Mouse (Mus musculus) embryo, embryonic 10.5 days (tissue): ENCODE data around the gene Prune2.
A peak's percentile ranks its signal among the peaks of the same experiment; 100 is the strongest.

Experiments
- DNase-seq: peaks from one replicate; pipeline ENCODE4 v3.0.0-alpha.2; 2015; ENCODE audit warnings: low spot score

Prune2 gene

DNA sequence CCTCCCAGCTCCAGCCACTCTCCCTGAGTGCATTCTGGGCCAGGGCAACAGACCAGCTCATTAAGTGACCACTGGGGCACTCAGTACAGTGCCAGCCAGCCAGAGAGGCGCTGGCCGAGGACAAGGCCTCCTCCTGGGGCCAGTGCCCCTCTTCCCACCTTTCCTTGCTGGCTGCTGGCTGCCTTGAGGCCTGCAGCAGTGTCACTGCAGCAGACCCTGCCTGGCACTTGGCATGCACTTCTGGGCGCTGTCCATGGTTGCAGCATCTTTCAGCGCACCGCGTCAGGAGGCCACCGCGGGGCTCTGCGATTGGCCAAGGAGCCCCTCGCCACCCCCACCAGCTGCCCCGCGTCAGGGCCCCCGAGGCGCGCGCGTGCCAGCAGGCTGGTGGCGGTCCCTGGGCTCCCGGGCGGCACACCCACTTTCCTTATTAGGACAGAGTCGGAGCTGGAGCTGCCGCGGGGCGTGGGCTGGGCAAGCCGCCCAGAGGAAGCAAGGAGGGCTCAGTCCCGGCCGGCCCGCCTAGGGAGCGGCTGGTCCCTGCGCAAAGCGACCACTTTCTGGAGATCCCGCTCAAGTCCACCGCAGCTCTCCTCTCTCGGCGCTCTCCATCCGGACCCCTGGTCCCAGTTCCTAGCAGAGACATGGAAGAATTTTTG, at the start of gene Prune2:
TSS of gene Prune2 (plus strand) at position 506 of the 659 bp plus-strand sequence.
- peak; percentile 83 for DNase-seq

DNA sequence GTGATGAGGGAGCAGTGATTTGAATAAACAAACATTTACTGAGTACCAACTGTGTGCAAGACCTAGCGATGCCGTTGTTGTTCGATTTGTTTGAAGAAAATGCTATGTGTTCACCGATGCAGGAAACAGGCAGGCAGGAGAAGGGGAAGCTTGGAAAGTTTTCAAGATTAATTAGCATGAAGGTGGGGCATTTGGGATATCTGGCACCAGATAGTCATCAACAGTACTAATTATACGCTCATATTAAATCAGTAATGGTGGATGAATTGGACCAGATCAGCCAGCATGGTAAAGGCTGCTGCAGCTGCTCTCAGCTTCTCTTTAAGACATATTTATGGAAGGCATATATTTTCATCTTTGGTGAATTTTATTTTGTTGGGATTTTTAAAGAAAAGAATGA, 44.4 kb upstream of the Prune2 start:
- no peak for DNase-seq

DNA sequence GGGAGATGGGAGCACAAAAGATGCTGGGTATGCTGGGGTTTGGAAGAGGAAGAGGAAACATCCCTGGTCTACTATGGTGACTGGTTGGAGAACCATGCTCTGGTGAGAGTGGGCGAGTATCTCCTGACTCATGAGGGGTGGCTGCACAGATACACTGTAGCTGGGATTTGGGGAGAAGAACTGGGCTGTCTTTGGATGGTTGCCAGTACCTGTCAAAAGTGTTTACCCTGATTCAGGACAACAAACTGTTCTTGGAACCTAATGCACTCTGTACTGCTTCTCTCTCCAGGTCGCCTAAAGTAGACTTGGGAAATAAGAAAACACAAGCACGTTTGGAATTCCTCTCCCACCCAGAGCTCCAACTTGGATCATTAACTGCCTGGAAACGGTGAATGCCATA, 31.4 kb upstream of the Prune2 start:
- no peak for DNase-seq

DNA sequence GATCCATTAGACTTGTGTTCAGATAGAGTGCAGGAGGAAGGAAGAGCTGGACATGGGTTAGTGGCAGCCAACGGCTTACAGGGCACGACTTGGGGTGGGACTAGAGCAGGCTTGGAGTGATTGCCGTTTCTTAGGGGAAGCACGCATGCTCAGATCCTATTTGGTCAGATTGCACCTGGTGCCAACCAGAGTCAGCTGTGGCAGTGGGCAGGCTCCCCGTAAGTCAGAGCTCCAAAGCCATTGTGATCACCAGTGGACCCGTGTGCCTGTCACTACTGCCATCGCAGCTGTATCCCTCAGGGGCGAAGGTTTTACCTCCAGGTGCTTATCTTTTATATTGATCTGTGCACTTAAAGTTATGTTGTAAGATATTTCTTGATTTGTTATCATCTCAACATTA, 21.3 kb upstream of the Prune2 start:
- no peak for DNase-seq

DNA sequence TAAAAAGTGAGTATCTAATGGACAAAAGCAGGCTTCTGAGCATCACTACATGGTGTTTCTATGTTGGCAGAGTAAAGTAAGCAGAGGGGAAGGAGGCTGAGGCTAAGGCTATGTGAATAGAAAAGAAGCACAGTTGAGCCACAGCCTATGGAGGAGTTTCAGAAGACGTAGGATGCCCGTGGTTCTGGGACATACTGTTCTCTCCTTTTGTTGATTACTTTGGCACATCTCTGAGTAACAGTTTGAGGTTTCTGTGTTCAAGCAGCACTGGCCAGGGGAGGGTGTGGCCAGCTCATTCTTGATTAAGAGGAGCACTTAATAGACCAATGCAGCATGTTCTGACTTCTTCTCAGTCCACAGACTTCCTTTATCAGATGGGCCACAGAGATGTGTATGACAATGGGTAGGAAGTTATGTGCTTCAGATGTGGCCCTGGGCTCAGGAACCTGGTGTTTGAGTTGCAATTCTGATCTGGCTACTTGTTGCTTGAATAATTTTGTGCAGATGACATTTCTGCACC, 7.1 kb upstream of the Prune2 start:
- DNase-seq = no peak

DNA sequence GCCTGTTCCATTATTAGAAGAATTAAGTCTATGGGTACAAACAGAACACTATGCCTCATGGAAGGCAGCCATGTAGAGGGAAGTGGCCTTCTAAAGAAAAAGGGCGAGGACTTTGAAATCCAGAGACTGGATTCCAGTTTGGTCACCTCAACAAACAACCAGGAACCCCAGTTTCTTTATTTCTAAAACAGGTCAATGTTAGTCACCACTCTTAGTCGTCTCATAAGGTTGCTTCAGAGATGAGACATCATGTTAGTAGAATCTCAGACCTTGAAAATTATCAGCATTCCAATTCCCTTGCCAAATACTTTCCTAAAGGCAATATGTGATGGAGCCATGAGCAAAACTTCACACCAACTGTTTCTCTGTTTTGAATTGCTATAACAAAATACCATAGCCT, 6.6 kb upstream of the Prune2 start:
- no peak for DNase-seq

DNA sequence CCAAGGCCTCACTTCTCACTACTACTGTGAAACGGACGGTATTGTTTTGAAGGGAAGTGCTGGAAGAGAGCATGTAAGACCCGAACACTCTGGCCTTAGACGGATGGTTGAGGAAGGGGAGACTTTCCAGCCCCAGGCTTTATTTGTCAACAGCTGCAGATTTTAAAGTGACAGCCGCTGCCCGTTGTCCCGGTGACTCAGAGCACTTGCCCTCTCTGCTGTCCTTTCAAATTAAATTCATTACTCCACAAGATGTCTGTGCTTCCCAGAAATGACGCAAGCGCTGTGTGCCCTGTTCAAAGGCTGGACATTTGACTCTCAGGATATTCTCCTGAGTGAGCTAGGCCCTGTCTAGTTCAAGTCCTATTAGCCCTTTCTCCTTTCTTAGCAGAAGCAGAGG, 5.9 kb upstream of the Prune2 start:
- no peak for DNase-seq

DNA sequence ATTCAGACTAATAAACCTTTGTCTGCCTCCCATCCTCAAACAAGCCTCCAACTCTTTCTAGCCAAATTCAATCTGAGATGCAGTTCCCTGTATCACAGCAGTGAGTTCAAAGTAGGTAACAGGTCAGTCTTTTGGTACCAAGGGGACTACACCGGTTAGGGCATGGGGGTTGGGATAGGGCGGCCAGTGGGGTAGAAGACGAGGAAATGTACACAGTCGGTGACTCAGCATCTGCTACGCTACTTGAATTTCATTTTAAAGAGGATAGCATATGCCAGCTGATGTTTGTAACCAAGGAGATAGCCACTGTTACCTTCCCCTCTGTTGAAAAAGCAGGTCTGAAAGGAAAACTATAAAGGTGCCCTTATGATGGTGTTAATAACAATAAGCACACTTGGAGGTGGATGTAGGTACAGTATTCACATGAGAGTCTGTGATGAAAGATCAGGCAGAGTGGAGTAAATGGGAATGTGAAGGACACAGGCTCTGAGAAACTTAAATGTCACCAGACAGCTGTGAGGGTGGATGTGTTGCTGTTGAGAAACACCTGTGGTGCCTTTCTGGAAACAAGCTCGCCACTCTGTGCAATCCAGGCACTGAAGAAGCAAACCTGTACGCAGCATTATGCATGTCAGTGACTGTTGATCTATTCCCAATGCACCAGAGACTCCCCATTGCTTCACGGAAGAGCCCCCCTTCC, 5.1 kb upstream of the Prune2 start:
- no peak for DNase-seq

DNA sequence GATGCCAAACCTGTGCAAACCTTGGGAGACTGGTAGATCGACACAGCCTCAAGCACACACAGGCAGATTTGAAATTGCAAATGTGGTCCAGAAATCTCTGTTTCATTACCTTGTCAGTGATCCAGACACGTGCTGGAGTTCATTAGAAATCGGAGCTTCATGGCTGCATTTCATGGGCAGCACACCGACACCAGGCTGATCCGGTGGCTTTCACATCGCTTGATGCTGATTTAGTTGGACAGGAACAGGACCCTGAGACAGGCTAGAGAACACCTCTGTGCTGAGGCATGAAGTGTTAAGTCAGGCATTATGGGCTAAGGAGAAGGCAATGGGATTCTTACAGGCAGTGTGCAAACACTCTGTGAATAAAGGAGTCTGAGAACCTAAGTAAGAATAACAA, 1.2 kb upstream of the Prune2 start:
- no peak for DNase-seq

DNA sequence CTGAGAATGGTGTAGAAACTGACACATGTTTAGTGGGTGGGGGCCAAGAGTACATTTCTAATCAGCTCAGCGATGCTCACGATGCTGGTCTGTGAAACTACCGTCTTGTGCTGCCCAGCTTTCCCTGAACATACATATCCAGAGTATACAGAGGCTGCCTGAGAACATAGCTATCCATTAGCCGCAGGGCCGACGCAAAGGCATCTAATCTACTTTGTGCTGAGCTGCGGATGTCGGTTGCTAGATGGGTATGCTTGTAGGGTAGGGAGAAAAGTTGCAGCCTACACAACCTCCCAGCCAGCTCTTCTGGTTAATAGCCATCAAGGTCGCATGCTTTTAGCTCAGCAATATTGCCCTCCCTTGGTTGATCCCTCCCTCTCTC, 696 bp upstream of the Prune2 start:
- no peak for DNase-seq

DNA sequence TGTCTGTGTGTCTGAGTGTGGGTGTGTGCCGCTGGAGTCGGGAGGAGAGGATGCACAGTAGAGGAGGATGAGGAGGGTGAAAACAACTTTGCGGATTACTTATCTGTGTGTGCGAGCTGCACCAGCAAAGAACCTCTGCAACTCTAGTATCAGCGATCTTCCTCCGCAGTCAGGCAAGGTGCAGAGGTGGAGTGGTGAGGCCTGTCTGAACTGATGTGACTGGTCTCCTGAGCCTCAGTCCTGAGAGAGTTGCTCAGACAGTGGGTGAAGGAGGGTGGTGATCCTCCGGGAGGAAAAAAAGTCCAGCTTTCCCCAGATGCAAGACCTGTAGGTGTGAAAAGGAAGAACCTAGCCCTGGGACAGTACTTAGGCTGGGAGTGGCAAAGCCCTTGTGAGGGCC, 401 bp downstream of the Prune2 start:
- no peak for DNase-seq

DNA sequence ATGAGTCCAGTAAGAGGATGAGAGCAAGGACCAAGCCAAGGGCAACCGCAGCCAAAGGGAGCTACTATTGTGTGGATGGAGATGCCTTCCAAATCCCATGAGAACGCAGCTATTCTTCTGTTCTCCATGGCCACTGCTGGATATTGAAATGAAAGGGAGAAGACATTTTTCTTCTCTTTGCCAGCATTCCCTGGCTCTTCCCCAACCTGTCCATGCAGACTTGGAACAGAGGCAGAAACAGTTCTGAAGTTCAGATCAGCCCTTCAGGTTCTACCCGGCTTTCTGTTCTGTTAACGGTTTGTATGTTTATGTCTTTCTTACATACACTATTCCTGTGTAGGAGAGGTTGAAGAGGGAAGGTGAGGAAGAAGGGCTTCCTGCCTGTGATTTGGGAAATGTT, 3.1 kb downstream of the Prune2 start:
- no peak for DNase-seq

DNA sequence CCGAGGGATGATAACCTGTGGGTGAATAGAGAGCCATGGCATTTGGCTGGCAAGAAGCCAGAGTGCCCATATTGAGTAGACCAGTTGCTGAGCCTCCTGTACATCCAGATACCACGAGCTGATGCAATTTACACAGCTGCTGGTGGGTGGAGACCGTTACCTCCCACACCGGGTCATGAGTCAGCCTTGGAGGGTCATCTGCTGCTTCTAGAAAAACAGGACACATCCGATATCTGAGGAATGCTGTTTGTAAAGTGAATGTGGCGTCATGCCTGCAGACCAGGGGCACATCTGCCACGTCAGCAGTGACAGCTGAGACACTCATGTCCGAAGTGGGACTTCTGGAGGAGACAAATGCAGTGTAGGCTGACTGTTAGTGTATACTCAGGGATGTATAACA, 3.6 kb downstream of the Prune2 start:
- DNase-seq = no peak

DNA sequence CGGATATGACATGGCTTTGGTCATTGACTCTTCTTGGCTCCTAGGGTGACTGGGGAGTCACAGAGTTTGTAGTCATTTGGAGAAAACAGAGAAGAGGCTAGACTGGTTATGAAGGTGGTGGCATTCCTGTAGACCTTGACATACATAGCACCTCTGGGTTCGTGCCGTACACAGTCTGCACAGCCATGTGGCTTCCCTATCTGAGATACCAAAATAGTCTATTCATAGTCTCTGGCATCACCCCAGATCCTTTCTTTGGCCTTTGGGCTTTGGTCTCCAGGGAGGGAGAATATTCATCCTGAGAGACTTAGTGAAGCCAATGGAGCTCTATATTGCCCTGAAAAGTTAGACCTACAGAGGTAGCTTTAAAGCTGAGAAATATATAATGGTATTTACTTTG, 5.1 kb downstream of the Prune2 start:
- no peak for DNase-seq

DNA sequence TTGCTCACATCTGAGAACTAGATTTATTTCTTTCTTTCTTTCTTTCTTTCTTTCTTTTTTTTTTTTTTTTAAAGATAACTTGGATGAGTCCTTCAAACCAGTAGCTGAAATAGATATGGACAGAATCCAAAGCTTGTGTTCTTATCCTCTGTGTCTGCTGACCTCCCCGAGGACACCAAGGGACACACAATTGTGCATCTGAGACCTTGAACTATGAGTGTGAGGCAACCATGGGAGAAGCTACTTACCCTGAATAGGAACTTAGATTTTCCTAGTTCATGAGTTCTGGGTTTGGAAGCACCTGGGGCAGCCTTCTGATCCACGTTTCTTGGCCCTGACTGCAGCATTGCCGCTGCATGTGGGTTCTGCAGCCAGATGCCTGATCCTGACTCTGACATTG, 7.3 kb downstream of the Prune2 start:
- no peak for DNase-seq

DNA sequence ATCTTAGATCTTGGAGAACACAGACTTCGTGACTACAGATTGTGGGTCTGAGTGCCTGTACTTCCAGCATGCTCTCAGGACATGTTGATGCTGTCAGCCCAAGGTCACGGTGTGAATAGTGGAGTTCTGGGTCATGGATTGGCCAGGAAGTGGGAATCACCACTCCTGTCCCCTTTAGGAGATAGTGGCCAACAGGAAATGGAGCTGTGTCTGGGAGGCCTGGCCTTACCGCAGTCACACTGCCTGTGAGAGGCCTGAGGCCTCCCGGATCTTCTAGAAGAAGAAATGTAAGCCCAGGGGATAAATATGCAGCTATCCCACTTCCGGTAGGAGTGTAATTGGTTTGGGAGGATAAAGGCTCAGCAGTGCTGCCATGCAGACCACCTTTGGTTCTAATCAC, 12.8 kb downstream of the Prune2 start:
- DNase-seq = no peak

DNA sequence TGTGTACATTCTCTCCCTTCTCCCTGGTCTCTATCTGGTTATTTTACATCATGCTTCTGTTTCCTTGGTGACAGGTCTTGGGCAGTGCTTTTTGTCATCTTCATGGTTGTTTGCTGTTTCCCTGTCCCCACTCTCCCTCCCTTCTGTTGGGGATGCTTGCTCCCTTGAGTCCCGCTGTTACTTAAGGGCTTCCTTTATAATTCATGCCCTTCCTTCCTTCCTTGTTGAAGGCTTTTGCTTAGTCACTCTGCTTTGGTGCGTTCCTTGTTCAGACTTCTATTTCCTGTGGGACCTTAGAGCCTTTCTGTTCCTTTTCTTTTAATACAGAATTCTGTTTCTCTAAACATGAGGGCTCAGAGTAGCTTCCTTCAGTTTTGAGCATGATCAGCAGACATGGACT, 14.7 kb downstream of the Prune2 start:
- no peak for DNase-seq

DNA sequence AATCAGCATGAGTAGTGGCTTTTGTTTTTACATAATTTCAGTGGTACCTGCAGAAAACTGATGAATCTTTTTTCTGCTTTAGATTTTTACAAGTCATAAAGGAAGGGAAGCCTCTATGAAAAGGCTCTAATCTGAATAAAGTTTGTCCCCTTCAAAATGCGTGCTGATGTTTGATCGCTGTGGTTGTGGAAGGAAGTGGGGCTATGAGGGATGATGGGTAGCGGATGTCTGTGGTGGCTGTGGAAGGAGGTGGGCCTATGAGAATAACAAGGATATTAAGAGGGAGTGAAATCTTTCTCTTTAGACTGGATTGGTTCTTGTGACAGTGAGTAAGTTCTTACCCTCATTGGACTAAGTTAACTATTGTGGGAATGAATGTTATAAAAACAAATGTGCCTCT, 23.0 kb downstream of the Prune2 start:
- no peak for DNase-seq

DNA sequence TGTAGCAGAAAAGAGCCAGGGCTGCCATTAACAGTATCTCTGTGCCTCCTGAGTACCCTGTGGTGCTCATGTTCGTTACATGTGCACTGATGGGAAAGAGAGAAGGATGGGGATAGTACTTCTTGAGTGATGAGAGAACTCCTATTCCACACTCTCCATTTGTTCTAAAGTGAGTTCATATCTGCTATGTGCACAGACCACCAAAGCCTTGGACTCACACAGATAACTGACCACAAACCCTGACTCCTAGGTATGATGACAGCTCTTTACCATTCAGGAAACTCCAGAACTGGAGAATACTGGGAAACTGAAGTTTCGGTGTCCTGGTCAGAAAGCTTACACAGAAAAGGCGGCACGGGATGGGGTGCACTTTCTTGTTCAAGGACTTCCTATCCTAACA, 25.8 kb downstream of the Prune2 start:
- DNase-seq = no peak

DNA sequence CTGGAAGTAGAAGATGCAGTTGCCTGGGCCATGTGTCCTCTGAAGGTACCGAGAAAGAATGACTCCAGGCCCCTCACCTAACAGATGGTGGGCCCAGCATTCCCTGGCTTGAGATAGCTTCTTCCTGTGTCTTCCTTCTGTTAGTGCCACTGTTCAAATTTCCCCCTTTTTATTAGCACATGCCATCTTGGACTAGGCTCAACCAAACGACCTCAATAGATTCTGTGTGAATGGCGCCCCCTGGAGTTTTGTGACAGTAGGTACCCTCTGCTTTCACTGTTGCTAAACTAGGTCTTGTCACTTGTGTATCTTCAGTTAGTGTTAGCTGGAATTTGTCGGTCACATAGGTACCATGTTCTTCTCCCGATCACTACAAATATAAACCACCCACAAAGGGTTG, 29.0 kb downstream of the Prune2 start:
- peak; percentile 77 for DNase-seq

DNA sequence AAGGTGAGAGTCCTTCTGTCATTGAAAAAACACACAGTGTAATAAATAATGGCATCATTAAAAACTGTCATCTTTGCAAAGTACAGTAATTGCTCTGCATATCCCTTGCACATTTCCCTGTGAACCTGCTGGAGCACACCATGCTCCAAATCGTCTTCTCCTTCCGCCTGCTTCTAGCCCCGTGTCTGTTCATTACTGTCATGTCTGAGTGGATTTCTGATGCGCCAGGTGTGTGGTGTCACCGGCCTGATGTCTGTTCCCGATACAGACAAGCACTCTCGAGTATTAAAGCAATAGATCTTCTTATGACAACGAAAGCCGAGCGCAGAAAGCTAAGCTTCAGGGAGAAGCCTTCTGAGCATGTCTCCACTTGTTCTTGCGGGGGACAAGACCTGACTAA, 32.1 kb downstream of the Prune2 start:
- DNase-seq = no peak

DNA sequence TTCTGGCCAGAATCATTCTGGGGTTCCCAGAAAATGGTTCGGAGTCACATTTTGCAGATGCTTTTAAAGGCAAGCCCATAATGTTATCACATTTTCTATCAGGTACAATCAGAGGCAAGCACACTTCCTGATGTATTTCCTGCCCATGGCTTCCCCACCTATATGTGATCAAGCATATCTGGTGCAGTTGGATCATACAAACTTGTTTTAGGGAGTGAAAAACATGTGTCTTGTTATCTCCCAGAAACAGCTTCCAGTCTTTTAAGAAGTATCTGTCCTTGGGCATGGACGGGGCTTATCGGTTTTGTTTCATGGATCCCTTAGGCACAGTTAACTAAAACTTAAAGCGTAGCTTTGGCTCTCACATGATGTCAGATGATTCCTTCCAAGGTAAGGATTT, 36.2 kb downstream of the Prune2 start:
- no peak for DNase-seq

DNA sequence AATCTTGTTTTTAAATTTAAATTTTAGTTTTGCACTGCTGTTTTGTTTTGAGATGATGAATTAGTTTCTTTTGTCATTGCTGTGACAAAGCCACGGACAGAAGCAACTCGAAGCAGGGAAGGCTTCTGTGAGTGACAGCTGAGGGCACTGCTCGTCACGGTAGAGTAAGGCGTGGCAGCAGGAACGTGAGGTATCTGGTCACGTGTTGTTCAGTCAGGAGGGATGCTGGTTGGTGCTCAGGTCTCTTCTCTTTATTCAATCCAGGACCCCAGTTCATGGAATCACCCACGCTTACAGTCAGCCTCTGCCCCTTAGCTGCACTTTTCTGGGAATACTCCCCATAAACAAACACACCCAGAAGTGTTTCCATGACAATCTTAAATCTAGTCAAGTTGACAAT, 38.3 kb downstream of the Prune2 start:
- DNase-seq = no peak

DNA sequence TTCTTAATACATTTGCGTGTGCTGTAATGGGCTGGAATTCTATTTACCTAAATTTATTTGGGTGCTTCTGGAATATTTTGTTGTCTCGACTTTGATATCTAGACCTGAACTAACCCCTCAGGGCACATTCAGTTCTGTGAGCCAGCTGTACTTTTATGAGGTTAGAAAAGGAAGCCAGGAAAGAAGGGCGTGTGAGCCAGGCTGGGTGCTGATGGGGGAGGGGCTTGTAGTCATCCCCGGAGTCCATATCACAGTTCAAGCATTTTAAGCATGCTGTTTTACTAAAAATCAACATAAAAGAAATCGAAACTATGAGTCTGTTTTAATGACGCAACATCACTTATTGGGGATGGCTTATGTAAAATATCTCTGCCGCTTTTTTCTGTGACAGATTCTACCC, 42.0 kb downstream of the Prune2 start:
- no peak for DNase-seq
